Mouse (Mus musculus) sigmoid colon, adult 10 weeks (tissue): ENCODE results near the gene Tmem54. TPM values are rescaled to one million over a fixed set of nuclear protein-coding genes. Genes with fewer than 3 reads are reported as not detected.

ENCODE experiments used
- polyA plus RNA-seq: library from polyadenylated mRNA; stranded (reverse); fragments of 350-450 nt; fragmentation: Illumina TruSeq; extraction: RNeasy Lipid Tissue Mini Kit (QIAGEN cat#74804); gene quantifications from one replicate; pipeline ENCODE4 v1.2.3, GENCODE M21; 2014; ENCODE audit warnings: low read depth, low replicate concordance

Tmem54 gene
- 1.1 TPM for polyA plus RNA-seq

DNA sequence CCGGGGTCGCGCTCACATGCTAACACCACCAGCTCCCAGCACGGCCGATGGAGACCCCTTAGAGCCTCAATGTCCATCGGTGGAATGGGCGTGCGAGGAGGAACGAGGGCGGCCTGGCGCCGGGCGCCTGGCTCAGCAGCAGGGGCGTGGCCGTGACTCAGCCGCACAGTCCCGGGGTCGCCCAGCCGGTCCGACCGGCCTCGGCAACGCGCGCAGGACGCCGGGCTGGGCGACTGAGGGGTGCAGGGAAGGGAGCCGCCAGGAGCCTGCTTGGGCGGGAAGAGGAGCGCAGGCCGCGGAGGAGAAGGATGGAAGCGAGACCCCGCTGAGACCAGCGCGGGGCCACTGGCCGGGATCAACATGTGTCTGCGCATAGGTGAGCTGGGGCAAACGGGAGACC, at the start of gene Tmem54:
Gene Tmem54 (plus strand): TSS at position 193 of the 400 bp plus-strand sequence.

DNA sequence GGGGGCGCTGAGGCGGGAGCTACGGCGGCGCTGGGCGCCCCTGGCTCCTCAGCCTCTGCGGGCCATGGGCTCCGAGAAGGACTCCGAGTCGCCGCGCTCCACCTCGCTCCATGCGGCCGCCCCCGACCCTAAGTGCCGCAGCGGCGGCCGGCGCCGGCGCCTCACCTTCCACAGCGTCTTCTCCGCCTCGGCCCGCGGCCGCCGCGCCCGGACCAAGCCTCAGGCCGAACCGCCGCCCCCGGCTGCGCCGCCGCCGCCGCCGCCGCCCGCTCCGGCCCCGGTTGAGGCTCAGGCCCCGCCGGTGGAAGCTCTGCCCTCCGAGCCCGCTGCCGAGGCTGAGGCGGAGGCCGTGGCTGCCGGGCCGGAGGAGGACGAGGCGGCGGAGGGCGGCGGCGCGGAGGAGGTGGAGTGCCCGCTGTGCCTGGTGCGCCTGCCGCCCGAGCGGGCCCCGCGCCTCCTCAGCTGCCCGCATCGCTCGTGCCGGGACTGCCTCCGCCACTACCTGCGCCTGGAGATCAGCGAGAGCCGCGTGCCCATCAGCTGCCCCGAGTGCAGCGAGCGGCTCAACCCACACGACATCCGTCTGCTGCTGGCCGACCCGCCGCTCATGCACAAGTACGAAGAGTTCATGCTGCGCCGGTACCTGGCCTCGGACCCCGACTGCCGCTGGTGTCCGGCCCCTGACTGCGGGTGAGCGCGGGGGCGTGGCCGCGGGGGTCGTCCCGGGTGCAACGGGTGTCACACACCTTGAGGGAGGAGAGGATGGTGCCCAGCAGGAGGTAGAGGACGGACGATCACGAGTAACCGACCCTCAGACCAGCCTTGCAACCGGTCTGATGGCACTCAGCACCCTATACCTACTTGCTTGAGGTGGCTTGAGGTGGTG, 46.9 kb upstream of the Tmem54 start, which contains the start of gene Rnf19b:
Gene Rnf19b (plus strand): TSS at position 65 of the 886 bp plus-strand sequence.

DNA sequence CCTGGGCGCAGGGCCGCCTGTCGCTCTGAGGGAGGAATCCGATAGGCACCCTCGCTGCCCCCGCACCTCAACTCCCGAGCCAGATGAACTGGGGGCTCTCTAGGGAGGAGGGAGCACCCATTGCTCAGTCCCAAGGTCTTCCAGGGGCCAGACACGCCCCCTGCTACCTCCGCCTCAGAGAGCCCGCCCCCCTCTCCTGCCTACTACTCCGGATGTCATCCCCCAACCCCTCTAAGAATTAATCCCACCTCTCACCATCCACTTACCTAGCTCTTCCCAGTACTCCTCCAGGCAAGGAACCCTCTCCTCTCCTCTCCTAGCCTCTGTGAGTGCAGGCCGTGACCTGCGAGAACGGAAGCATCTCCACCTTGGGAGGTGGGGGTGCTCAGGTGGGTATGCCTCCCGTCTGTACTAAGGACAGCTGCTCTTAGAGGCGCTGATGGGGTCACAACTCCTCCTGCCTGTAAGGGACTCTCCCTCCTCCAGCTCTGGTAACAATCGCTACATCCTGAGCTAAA, 16.3 kb downstream of the Tmem54 start, which contains the start of gene Hpca:
Gene Hpca (minus strand): TSS at position 468 of the 518 bp plus-strand sequence.

DNA sequence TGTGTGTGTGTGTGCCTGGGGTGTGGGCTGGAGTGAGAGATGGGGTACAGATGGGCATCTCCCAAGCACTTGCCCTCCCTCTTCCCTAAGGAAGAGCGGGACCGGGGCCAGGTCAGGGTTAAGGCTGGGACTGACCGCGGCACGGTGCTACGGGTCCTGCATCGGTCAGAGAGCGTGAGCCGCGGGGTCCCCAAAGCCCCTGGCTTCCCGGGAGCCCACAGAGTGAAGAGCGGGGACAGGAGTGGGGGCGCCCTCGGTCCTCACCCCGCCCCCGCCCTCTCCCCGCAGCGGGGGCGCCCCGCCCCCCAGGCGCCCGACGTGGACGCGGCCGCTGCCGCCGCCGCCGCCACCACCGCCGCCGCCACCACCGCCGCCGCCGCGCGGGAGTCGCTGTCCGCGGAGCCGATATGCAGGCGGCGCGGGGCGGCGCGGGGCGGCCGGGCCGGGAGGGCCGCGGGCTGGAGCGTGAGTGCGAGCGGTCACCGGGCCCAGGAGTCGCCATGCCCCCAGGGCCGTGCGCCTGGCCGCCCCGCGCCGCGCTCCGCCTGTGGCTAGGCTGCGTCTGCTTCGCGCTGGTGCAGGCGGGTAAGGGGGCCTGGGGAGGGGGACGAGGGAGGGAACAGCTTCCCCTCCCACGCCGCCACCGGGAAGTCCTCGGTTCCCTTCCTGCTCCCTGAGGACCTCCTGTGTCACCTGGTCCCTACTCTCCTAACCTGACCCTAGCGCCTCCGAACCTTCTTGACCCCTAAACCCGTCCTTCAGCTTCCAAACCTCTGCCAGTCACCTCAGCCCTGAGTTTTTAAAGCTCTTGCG, 31.4 kb downstream of the Tmem54 start, which contains the start of gene Fndc5:
Gene Fndc5 (plus strand): TSS at position 421 of the 813 bp plus-strand sequence.

Other genes with a start within 250 kb of the Tmem54 start
- gene Trim62, start 222.0 kb upstream of the Tmem54 start, polyA plus RNA-seq, result 1.6 TPM
- not detected for gene Azin2, start 143.1 kb upstream of the Tmem54 start, polyA plus RNA-seq
- gene Ak2, start 113.6 kb upstream of the Tmem54 start, polyA plus RNA-seq, result 89.8 TPM
- gene Rnf19b, start 47.3 kb upstream of the Tmem54 start, polyA plus RNA-seq, result 16.6 TPM
- gene Hpca, start 16.5 kb downstream of the Tmem54 start, polyA plus RNA-seq, result not detected
- gene Fndc5, start 31.5 kb downstream of the Tmem54 start, polyA plus RNA-seq, result 2.3 TPM
- 67.4 TPM for gene S100pbp, start 84.2 kb downstream of the Tmem54 start, polyA plus RNA-seq
- 10.1 TPM for gene Yars, start 84.2 kb downstream of the Tmem54 start, polyA plus RNA-seq
- gene C77080, start 155.9 kb downstream of the Tmem54 start, polyA plus RNA-seq, result 16.0 TPM
- gene Sync, start 182.1 kb downstream of the Tmem54 start, polyA plus RNA-seq, result 2.7 TPM
- gene Rbbp4, start 229.8 kb downstream of the Tmem54 start, polyA plus RNA-seq, result 146 TPM
- 137 TPM for gene Zbtb8os, start 230.1 kb downstream of the Tmem54 start, polyA plus RNA-seq